Mouse (Mus musculus) CH12.LX (cell line): ENCODE measurements around the gene Htatsf1.
A peak's percentile ranks its signal among the peaks of the same experiment; 100 is the strongest.

Source experiments
- CTCF ChIP-seq, 2 experiments: IDR thresholded peaks in 1 of 2; conservative IDR thresholded peaks in 1 of 2; 2 replicates each; pipeline ENCODE4 v1.5.1; 2011 to 2012; ENCODE audit warnings: low read depth in 2 of 2, low read length in 2 of 2, improper control_type of control experiment in 1 of 2, inconsistent platforms in 1 of 2, mild to moderate bottlenecking in 1 of 2, moderate library complexity in 1 of 2
- E2F4 ChIP-seq: IDR thresholded peaks from 2 replicates; pipeline ENCODE4 v1.6.1; 2011; ENCODE audit warnings: low read depth, low read length, improper control_type of control experiment; ENCODE audit not compliant: insufficient replicate concordance
- HCFC1 ChIP-seq: IDR thresholded peaks from 2 replicates; pipeline ENCODE4 v1.6.1; 2012; ENCODE audit warnings: low read depth, mild to moderate bottlenecking, inconsistent platforms, low read length, improper control_type of control experiment
- IRF4 ChIP-seq: IDR thresholded peaks from 2 replicates; pipeline ENCODE4 v1.6.1; 2014; ENCODE audit warnings: low read depth, mild to moderate bottlenecking, inconsistent platforms, low read length, improper control_type of control experiment
- MAFK ChIP-seq: IDR thresholded peaks from 2 replicates; pipeline ENCODE4 v1.6.1; 2011; ENCODE audit warnings: low read length, improper control_type of control experiment; ENCODE audit not compliant: insufficient replicate concordance
- MAX ChIP-seq: IDR thresholded peaks from 2 replicates; pipeline ENCODE4 v1.6.1; 2011; ENCODE audit warnings: low read length, improper control_type of control experiment
- TCF12 ChIP-seq: IDR thresholded peaks from 2 replicates; pipeline ENCODE4 v1.6.1; 2014; ENCODE audit warnings: low read depth, mild to moderate bottlenecking, inconsistent platforms, low read length, improper control_type of control experiment
- ZNF384 ChIP-seq: IDR thresholded peaks from 2 replicates; pipeline ENCODE4 v1.6.1; 2012; ENCODE audit warnings: low read depth, low read length, improper control_type of control experiment, inconsistent platforms

DNA sequence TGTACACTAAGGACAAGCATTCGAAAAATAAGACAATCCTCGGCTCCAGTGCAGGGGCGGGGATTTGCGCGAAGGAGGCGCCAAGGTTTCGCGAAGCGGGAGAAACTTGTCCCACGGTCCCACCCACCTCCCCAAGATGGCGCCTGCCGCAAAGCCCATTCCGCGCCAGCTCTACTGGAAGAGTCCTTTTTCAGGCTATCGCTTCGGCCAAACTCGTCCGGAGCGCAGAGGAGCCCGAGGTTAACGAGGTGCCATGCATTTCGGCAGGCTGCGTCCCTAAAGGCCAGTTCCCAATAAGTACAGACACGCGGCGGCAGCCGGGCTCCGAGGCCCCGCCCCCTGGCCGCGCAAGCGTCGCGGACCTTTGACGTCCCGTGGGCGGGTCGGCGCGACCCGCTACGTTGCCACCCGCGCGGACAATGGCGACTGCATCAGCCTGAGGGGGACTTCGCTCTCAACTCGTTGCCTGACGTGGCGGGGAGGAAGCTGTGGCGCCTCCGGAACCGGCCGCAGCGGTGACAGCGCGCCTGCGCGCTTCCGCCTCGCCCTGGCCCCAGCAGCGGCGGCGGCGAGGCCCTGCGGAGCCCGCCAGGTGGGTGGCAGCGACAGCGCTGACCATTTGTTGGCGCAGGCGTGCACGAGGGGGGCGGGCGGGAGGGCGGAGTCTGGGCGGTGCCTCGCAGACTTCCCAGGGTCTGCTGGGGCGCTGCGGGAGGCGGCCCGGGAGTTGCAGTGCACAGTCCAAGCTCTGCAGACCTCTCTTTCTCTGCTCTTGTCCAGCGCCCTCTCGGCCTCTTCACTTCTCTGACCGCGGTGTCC is at the start of gene Htatsf1:
- TF ChIP-seq E2F4 (peak; percentile 30; the same call in 1 of the 2 replicates), CTCF (conservative IDR thresholded peaks at IDR 0.05 in 1 of 2, IDR thresholded peaks at IDR 0.05 in 1 of 2; ENCODE audit: low read depth in 2 of 2, low read length in 2 of 2) (no peak), ZNF384 (no peak), IRF4 (no peak), MAX (peak; percentile 56; the same call in 1 of the 2 replicates), MAFK (no peak), HCFC1 (peak; percentile 76), TCF12 (0 out of 2 replicates have a peak, but pooled peaks have one; percentile 46)
